Mouse (Mus musculus) adrenal gland, postnatal 25 days (tissue): ENCODE measurements around the gene Nexmif. TPM values are rescaled to one million over a fixed set of nuclear protein-coding genes. Genes with fewer than 3 reads are reported as not detected.
"Not testable (repeated sequence)": the region's sequence is repeated elsewhere in the genome, so short reads cannot be mapped to it uniquely, and the experiment has no call there.

Experiments
- DNase-seq: peaks from one replicate; pipeline ENCODE4 v3.0.0; 2021; ENCODE audit warnings: mixed read lengths
- long read RNA-seq: library from polyadenylated mRNA; stranded (forward); transcript quantifications from one replicate; pipeline ENCODE4 v2.0.0, GENCODE M21; 2021
- microRNA-seq, 2 experiments: library from miRNA; unstranded; fragments of <30 nt; microRNA quantifications; one replicate each; pipeline ENCODE4 v1.2.0; 2021
- total RNA-seq: library from RNA; stranded (reverse); gene quantifications from 2 replicates; pipeline ENCODE4 v1.2.3, GENCODE M21; 2021

The Nexmif gene
- total RNA-seq: 16.2 and 18.2 TPM in 2 replicates
- long read RNA-seq, full-length matches to known transcripts: 5 of 13 reads
- long read RNA-seq, partial matches to known transcripts: 0 of 13 reads
- long read RNA-seq, other reads (novel, unspliced or antisense): 8 of 13 reads

GRCm38 (mm10) chrX:104200736-104201591 is at the start of gene Nexmif:
Nexmif (minus strand) TSS chrX:104201185.
- DNase-seq: peak; percentile 64

GRCm38 (mm10) chrX:104208701-104209100 is 7.7 kb upstream of the Nexmif start:
- DNase-seq: no peak

- no peak for DNase-seq
These were observed 681 bp upstream of the Nexmif start for GRCm38 (mm10) chrX:104201592-104202139.

DNA sequence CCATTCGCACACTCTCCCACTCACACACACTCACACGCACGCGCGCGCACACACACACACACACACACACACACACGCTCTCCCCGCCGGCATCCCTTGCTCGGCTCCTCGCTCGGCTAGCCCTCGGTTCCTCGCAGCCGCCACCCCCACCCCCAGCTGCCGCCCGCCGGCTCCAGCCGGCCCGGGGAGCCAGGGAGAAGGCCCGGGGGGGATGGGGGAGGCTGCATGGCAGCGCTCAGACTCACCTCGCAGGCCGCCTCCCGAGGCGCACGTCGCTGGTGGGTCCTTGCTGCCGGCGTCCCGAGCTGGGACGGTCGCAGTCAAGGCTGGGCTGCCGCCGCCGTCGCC is 623 bp downstream of the Nexmif start:
- peak; percentile 35 for DNase-seq

GRCm38 (mm10) chrX:104199611-104200387 is 1.2 kb downstream of the Nexmif start:
- DNase-seq: peak; percentile 67

GRCm38 (mm10) chrX:104199070-104199469 is 1.9 kb downstream of the Nexmif start:
- no peak for DNase-seq

- DNase-seq: no peak
These were observed 4.4 kb downstream of the Nexmif start for GRCm38 (mm10) chrX:104196561-104196960.

DNA sequence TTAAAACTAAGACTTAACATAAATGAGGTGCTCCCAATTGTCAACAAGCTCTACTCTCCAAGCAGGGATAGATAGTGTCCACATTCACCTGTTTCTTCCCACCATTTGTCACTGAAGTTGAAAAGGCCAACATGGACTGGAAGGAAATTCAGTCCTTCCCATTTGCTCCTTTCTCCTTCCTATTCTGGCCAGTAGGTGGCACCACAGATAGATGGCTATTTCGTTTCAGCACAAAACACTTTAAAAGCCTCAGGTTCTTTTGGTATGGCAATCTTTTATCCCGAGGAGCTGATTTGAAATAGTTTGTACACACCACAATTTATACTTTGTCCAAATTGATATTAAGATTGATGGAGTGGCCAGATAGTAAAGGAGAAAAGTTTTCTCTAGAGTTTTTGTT is 21.7 kb downstream of the Nexmif start:
- DNase-seq: peak; percentile 28

DNA sequence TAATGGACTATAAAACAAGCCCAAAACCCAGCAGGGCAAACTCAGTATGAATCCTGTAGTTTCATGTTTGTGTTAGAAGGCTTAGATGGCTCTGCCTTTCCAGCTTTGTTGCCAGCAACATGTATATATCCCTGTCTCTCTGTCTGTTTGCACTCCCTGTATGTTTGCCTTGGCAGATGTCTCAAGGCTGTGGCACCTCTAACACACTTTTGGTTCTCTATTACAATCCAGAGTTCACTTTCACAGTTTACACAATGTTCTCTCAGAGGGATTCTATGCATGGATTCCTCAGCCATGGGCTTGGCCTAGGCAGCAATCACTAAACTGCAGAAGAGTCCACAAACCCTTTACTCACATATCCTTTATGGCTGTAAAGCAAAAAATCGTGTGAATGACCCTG is 50.9 kb downstream of the Nexmif start:
- no peak for DNase-seq

DNA sequence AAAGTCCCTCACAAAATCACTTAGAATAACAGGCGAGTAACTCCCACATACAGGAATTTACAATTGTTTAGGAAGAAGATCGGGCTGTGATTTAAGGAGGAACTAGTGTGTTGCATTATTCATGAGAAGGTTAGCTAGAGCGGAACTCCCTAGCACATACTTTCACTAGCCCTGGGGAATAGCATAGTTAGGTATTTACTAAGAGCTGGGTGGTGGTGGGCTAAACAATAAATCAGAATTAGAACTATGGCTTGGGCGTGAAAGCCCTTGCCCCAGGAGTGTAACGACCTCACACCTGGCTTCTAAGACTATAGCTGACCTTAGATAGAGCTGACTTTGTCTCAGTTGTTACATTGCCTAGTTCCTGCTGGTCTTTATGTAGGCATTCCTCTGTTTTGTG is 85.7 kb downstream of the Nexmif start:
- not testable (repeated sequence) for DNase-seq

- DNase-seq: no peak
These were observed 86.4 kb downstream of the Nexmif start for GRCm38 (mm10) chrX:104114596-104114995.

GRCm38 (mm10) chrX:104054848-104055247 is 146.1 kb downstream of the Nexmif start:
- no peak for DNase-seq

- DNase-seq: peak; percentile 9
These were observed 160.7 kb downstream of the Nexmif start for GRCm38 (mm10) chrX:104040276-104040675.

GRCm38 (mm10) chrX:104033843-104034242 is 167.1 kb downstream of the Nexmif start:
- DNase-seq: peak; percentile 21

GRCm38 (mm10) chrX:104032756-104033155 is 168.2 kb downstream of the Nexmif start:
- no peak for DNase-seq

Small RNAs within 50 kb of the gene (microRNA-seq; reads per million reads assigned to microRNA genes)
- gene Gm24993: 0 reads per million in 2 experiments
- gene Mir672: 711 to 744 reads per million in 2 experiments

Other genes with a start within 250 kb of the Nexmif start
- gene Rlim, start 219.9 kb downstream of the Nexmif start, total RNA-seq: 58.8 and 60.7 TPM in 2 replicates
- 30.2 and 35.0 TPM in 2 replicates for gene Abcb7, start 212.7 kb upstream of the Nexmif start, total RNA-seq